Mouse (Mus musculus): ENCODE measurements at regions not wholly inside any gene's neighbourhood (a gene's known extent, or its start where the extent isn't known, plus 50 kb on each side); places are given as distances from the start of the nearest gene placed in this dataset.
A peak's percentile ranks its signal among the peaks of the same experiment; 100 is the strongest.

- peak; percentile 78 to 85 for DNase-seq (ENCODE audit: inconsistent age in 2 of 2, low spot score in 1 of 2)
These were observed 51.0 kb upstream of the Zfp873 start for GRCm38 (mm10) chr10:81996742-81997536.

Data from adrenal gland, adult (tissue).